Mouse (Mus musculus) testis, postnatal 14 days (tissue): ENCODE data around the gene S100b.

Experiments used
- DNase-seq: peaks from one replicate; pipeline ENCODE4 v3.0.0; 2021; ENCODE audit warnings: low spot score

Gene S100b

DNA sequence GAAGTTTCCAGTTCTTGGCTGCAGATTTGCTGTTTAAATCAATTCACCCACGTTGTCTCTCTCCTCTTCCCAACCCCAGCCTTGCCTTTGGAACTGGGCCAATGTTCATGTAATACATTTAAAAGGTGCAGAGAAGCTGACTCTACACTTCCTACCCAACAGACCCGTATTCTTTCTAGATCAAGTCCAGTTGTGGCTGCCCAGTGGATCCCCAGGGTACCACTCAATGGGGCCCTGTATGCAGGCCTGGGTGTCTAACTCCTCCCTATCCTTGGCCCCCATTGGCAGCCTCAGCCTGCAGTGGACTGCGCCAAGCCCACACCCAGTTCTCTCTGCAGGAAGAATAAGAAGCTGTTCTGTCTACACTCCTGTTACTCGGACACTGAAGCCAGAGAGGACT is at the start of gene S100b:
TSS of gene S100b (plus strand) at position 318 of the 400 bp plus-strand sequence.
- DNase-seq, result peak; percentile 56

DNA sequence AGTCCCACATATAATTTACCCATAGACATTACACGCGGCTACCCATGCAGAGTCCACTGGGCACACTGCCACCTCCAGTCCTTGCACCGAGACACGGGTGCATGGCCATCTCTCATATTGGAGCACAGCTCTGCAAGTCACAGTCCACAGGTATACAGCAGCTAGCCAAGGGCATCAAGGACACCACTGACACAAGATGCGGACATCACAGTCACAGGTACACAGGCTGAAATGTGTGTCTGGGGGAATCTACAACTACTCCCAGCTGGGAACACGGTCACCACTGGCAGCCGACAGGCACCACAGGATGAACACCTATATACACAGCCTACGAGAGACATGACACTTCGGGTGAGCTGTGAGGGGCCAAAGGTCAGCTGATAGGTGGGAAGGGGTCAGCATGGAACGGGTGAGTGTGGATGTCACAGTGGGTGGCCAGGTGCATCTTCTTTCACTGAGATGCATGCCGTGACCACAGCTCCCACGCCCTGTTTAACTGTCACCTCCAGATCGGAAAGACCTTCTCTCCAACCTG is 46.3 kb upstream of the S100b start:
- no peak for DNase-seq

DNA sequence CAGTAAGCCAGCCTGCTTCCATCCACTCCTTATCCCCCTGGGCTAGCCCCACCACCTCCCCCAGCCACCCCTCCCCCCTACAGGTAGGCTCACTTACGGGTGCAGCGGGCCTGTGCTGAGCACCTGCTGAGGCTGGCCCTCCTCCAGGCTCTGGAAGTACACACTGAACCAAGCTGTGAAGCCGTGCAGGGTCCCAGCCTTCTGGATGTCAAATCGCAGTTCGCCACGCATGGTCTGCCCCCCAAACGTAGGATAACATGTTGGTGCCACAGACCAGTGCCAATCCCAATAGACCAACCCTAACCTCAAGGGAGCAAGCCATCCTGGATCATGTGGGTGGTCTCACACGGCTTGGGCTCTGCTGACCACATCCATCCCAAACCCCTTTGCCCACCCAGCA is 44.4 kb upstream of the S100b start:
- no peak for DNase-seq

DNA sequence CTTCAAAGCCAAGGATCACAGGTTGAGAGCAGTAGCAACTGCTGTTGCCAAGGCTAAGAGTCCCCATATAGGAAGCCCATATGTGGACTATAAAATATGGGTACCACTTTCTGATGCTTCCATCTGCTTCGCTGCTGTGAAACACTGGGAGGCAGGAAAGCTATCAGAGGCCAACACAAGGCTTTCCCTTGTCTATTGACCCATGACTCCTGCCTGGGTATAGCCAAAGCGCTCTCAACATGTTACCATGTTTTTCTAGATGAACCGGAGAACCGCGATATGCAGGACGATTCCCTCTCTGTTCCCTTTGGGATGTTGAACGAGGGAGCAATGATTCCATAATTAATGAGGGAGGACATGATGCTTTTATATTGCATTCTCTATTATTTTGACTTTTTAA is 42.8 kb upstream of the S100b start:
- no peak for DNase-seq

DNA sequence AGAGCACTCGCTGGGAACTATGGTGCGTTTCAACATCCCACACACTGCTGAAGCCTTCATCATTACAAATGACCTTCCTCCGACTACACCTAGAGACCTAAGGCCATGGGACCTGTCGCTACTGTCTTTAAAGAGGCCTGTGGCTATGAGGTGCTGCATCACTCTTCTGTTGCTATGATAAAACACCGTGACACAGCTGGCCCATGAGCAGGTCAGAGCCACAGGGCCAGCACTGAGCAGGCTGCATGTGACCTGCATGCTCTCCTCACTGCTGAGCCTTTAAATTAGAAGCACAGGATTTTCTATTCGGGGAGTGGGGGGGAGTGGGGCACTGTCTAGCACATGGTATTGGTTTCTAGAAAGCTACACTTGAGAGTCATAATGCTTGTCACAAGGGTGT is 41.5 kb upstream of the S100b start:
- no peak for DNase-seq

DNA sequence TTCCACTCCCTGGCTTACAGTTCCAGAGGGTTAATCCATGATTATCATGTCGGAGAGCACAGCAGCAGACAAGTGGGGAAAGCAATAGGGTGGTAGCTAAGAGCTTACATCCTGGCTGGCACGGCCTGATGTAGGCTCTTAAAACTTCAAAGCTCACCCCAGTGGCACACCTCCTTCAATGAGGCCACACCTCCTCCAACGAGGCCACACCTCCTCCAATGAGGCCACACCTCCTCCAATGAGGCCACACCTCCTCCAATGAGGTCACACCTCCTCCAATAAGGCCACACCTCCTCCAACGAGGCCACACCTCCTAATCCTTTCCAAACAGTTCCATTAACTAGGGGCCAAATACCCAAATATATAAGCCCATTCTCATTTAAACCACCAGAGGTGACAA is 39.5 kb upstream of the S100b start:
- no peak for DNase-seq

DNA sequence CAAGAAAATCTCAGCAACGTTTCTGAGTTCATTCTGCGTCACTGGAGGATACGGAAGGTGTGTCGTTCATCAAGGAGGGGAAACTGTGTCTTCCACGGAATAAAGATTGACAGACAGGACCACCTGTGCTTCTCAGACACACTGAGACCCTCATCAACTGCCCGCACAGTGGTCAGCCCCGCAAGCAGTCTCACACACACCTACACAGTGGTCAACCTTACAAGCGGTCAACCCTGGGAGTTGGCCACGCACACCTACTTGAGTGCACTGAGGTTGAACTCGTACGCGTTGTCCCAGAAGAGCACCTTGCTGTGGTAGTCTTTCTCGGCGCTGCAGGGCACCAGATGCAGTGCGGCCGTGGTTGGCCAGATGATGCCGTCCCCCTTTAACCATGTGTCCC is 36.6 kb upstream of the S100b start:
- no peak for DNase-seq

DNA sequence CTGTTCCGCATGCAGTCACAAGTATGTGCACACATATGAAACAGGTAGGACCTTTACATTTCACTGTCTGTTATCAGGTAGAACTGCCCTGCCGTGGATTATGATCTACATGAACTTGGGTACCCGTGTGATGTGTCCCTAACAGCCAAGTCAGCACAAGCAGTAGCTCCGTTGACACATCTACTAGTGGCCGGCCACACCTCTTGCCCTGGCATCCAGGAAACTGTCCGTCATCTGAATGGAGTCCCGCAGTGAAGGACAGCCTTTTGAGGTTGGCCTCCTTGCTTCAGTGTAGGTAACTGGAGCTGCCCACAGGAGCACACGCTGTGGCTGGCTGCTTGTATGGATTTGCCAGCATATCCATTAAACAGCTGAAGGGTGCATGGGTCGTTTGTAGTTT is 35.4 kb upstream of the S100b start:
- DNase-seq, result no peak

DNA sequence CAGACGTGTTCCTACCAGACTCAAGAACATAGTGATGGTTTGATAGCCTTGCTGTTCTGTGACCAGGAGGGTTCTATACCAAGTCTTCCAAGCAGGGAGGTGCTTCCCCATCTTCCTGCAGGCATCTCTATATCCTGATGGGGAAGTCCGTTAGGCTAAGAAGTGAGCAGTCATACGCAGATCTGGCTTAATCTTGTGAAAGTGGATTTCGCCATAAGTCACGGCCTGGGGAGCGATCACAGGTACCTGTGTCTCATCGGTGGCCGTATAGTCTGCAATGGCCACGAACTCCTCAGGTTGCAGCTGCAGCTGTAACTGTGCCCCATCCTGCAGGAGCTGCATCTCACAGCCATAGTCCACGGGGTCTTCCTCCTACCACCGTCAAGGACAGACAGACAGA is 27.7 kb upstream of the S100b start:
- no peak for DNase-seq

DNA sequence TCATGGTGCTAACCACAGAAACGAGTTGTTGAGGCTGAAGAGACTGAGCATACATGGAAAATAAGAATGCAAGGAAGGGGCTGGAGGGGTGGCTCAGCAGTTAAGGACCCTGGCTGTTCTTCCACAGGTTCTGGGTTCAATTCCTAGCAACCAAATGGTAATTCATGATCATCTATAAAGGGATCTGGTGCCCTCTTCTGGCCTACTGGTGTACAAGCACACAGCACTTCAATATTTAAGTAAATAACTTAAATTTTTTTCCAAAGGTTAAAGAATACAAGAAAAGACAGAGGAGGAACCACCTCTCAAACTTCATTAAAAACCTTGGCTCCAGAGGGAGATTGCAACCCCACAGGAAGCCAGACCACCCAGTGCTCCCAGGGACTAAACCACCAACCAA is 24.0 kb upstream of the S100b start:
- DNase-seq, result no peak

DNA sequence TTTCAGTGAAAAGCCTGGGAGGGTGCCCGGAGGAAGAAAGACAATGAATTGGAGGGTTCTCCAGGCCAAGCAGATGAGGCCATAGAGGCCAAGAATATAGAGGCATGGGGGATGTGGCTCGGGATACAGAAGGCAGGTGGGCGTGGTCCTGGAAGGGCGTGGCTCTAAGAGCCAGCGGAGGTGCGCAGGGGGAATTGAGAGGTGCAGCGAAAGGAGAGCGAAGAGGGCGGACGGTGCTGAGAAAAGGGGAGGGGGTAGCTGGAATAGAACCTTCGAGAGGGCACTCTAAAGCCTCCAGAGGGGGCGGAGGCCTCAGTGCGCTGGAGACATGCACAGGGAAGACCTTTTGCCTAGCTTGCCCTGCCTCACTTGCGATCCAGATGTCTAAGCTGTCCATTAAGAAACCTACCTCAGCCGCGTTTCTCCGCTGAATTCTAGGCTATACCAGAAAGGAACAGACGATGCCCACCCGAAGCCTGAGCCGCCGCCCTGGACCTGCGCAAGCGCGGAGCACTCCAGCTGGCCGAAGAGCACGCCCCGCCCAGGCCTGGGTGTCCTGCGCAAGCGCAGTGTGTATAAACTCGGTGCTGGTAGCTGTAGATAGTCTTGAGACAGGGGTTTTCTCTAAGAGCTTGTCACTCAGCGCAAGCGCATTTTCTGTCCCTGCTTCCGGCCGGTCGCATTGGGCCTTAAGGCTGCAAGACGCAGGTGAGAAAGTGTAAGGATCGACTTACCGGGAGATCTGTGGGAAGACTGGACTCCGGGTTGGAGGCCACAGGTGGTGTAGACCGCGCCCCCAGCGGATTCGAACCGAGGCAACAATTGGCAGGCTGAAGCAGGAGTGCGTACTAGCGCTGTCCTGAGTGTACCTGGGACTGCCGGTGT is 16.1 kb upstream of the S100b start, which contains the start of gene Prmt2:
TSS of gene Prmt2 (minus strand) at position 525 of the 885 bp plus-strand sequence.
- DNase-seq, result peak; percentile 88

DNA sequence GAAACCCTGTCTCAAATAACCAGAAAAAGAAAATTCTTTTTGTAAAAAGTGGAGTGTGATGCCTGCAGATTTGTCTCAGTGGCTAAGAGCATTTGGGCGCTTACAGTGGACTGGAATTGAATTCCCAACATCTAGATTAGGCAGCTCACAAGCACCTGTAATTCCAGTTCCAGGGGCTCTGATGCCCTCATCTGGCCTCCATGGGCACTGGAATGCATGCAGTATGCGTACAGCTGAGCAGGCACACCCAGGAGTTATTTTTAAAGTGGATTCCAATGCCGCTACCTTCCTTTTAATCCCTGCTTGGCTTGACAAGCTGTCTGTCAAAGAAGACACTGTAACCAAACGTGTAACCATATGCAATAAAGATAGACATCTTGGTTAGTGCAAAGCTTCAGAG is 14.3 kb upstream of the S100b start:
- DNase-seq, result no peak

DNA sequence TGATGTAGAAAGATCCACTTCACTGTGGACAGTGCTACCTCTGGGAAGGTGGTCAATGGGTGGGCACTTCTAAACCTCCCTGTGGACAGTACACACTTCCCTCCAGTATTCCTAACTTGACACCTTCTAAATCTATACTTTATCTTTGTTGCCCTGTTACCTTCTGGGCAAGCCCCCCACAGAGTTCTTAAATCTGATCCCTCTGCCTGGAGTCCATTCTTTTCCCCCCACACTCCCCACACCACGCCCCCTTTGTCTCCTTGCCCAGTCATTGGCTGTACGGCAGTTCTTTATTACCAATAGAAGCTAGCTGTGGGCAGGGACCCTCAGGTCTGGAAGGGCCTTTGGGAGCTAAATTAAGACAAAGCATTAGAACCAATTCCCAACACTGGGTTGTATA is 8.5 kb upstream of the S100b start:
- no peak for DNase-seq

DNA sequence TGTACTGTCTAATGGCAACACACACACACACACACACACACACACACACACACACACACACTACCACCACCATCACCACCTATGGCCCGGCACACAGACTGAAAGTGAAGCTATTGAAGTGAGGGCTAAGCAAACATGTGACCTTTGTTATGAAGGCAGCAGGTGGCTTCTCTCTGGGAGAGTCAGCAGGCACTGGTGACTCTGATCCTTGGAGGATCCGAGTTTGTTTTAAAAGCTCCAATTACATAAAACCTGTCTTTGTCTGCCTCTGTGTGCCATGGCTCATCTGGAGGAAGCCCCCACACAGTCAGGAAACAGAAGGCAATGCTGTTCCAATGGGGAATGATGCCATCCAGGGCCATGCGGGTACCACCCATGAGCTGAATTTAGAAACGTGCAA is 7.1 kb upstream of the S100b start:
- no peak for DNase-seq

DNA sequence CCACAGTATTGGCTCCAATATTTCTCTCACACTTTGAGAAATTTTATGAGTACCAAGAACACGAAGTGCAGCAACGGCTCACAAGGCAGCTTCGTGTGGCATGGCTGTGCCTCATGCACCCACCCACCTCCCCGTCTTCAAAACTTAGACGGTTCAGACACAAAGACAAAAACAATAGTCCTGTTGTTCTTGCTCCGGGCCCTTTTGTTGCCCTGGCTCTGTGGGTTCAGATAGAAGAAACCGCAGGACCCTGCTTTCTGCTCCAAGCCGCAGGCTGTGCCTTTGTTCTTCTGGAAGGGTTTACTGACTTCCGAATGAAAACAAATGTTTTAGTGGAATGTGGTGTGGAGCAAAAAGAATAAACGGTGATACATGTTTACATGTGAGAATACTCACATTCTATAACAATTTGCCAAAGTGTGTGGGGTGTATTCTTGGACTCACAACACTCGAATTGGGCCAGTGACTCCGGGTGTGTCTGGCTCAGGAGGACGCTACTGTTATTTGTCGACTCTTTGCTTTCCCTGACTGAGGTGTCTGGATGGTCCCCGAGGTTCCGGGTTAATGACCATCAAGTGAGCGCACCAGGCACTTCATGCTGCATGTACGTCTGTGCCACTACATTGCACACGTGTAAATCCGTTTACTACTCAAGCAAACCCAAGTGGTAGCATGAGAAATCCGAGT is 5.5 kb upstream of the S100b start:
- DNase-seq, result no peak

DNA sequence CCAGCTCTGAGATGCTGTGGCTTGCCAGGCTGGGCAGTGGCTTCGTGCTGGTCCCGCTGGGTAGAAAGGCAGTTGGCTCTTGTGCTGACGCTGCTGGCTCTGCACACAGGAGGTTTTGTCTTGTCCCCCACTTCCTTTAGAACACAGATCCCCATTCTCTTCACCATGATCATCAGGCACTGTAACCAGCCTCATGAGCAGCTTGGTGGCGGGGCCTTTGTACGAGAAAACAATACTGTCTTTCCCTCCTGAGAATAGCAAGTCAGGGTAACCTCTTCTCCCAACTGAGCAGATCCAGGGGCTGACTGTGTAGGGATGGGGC is 5.0 kb upstream of the S100b start:
- DNase-seq, result no peak

DNA sequence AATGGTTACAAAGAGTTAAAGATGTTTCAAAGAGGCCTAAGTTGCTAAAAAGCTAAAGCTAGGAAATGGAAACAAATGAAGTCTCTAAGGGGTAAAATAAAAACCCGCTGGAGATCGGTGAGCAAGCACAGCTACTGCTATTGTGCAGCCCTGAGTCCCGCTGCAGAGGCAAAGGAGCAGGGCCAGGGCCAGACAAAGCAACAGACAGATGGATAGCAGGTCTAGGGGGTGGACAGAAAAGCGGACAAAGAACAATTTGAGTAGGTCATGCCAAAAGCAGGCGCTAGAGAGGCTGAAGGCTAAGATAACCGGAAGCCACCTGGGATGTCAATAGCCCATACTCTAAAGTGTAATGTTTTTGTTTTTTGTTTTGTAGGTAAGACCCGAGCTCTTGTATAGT is 2.8 kb upstream of the S100b start:
- DNase-seq, result peak; percentile 59

DNA sequence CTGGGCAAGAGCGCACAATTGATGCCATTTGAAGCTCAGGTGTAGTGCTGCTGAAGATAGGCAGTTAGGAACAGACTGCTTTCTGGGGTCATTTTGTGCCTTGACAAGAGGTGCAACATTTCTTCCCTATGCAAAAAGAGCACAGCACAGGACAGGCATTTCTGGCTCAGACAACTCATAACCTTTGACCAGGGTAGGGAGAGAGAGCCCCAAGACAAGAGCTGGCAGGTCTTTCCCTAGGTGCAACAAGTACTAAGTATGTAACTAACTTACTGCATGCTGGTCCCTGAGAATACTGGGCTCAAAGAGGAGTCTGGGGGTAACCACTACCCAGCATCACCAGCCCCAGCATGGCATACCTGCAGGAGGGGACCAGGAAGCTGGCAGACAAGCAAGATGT is 574 bp upstream of the S100b start:
- DNase-seq, result no peak

DNA sequence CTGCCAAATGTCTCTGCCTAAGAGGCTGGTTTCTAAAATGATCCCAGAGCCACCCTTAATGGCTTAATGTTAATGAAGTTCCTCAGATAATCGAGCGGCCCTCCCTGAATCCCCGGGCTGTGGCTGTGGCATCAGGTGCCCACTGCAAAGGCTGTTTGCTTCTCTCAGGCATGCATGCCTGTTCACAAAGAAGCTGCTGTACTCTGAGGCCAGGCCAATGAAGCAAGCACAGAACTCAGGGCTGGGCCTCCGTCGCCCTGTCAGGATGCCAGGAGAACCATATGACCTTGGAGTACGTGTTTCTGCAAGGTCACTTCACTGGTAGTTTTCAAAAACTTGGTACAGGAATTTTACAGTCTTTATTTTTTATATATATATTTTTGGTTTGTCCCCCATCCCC is 2.0 kb downstream of the S100b start:
- no peak for DNase-seq

DNA sequence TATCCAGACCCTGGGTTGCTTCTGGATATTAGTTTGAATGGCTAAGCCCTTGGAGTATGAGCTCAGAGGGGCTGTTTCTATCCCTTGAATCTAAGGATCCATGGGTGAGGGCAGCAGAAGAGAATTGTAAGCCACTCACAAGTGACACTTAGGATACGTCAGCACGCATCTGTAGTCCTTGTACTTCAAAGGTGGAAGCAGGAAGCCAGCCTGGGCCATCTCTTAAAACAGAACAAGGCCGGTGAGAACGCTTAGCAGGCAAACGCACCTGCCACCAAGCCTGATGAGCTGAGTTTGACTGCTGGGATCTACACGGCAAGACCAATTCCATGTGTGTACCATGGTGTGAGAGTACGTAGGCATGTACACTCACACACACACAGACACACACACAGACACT is 3.6 kb downstream of the S100b start:
- no peak for DNase-seq

DNA sequence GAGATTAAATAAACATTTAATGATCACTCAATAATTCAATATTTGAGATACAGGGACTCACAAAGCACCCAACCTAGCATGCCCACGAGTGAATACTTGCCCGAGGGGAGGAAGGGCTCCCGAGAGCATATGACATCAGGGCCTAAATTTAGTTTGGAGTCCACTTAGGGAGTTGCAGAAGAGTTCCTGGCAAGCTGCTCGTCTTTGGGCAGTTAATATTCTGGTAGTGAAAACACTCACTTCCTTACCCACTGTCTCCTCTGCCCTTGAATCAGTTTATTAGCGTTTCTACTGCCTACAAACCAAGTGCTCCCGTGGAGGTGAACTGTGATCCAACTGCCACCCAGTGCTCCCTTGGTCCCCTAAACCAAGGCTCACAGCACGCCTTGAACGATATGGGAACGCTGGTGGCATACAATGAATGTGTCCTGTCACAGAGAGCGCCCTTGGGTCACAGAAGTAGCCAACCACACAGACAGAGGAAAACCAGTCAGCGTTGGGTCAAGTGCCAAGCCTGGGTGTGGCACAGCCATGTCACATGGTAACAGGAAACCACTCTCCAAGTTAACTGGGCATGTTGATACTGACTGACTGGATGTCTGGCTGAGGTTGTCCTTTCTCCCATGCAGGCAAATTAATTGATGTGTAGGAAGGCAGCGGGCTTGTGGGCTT is 4.2 kb downstream of the S100b start:
- no peak for DNase-seq

DNA sequence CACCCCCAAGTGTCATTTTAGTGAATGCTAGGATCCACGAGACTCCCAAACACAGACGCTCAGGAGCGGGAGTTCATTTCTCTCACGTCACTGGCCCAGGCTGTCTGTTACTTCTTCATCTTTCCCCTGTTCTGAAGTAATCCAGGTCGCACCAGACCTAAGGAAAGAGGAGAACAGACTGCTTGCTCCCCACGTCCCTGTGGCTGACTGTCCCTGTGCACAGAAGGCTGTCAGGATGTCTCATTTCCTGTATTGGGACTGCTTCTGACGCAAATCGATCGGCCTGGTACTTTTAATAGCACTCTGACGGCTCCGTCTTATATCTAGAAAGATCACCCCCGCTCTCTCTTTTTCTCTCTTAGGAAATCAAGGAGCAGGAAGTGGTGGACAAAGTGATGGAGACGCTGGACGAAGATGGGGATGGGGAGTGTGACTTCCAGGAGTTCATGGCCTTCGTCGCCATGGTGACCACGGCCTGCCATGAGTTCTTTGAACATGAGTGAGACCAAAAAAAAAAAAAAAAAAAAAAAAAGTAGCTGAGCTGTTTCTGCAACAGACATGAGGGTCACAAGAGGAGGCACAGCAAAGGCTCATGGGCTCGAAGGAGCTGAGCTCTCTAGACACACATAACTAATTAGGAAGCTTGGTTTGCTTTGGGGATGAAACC is 6.0 kb downstream of the S100b start:
- DNase-seq, result no peak
